Mouse (Mus musculus) bone marrow, adult 2 months (tissue): ENCODE measurements around the gene Rnase2b. TPM values are rescaled to one million over a fixed set of nuclear protein-coding genes. Genes with fewer than 3 reads are reported as not detected.

Experiments
- H3K27ac ChIP-seq: fragments of 200-500 bp; 2 replicates; pipeline ENCODE4 v1.5.1; 2012; ENCODE audit warnings: low read depth, mild to moderate bottlenecking, control low read depth, inconsistent platforms, low read length; ENCODE audit not compliant: control insufficient read depth, poor library complexity, insufficient read depth
- H3K4me1 ChIP-seq: fragments of 200-500 bp; 2 replicates; pipeline ENCODE4 v1.6.1; 2011; ENCODE audit warnings: low read length; ENCODE audit not compliant: control insufficient read depth, insufficient read depth
- H3K4me3 ChIP-seq: fragments of 200-500 bp; replicated peaks from 2 replicates; pipeline ENCODE3; 2011; ENCODE audit warnings: mild to moderate bottlenecking, low read depth, low read length, control low read depth; ENCODE audit not compliant: control insufficient read depth
- CTCF ChIP-seq: fragments of 200-500 bp; IDR thresholded peaks from 2 replicates; pipeline ENCODE4 v1.5.1; 2011; ENCODE audit warnings: low read length, control low read depth; ENCODE audit not compliant: control insufficient read depth, insufficient read depth
- POLR2A ChIP-seq: fragments of 200-500 bp; IDR thresholded peaks from 2 replicates; pipeline ENCODE4 v1.6.1; 2011; ENCODE audit warnings: low read depth, mild to moderate bottlenecking, control low read depth, low read length, borderline replicate concordance; ENCODE audit not compliant: control insufficient read depth
- WGBS: fragments of 180-500 bp; shearing (Covaris S2); methylation state at CpG from one replicate; pipeline ENCODE4 v1.1.7; 2018; 5-methylcytosine and 5-hydroxymethylcytosine counted together
- polyA plus RNA-seq: library from polyadenylated mRNA; stranded (reverse); fragments of >200 nt; gene quantifications from 2 replicates; pipeline ENCODE4 v1.2.4, GENCODE M21; 2011; ENCODE audit warnings: low replicate concordance; ENCODE audit not compliant: missing spikeins, insufficient read depth, insufficient read length

The Rnase2b gene
- polyA plus RNA-seq, 1 experiment, result not detected

DNA sequence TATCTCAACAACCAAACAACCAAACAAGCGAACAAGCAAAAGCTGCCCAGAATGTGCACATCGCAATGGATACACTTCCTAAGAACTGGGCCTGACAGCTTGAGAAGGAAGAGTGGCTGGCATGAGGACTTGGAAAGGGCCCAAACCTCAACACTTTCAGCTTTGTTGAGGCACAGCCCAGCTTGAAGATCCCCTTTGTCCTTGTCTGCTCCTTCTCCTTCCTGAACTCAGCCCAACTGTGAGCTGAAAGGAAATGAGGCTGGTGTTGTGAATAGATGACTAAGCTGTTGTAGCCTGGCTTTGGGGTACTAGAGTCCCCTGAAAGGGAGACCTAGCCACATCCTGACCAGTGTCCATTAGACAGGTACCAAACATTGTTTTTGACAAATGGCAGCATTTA is 38.0 kb downstream of the Rnase2b start:
- no peak overlapping the region for H3K4me3 ChIP-seq
- 43% methylated on average over 2 of the region's 2 CpGs for WGBS
- no peaks in the 10 kb centered on the region for H3K4me1 ChIP-seq
- H3K27ac ChIP-seq, result no peak overlapping the region
- TF ChIP-seq CTCF (no peak), POLR2A (no peak)

DNA sequence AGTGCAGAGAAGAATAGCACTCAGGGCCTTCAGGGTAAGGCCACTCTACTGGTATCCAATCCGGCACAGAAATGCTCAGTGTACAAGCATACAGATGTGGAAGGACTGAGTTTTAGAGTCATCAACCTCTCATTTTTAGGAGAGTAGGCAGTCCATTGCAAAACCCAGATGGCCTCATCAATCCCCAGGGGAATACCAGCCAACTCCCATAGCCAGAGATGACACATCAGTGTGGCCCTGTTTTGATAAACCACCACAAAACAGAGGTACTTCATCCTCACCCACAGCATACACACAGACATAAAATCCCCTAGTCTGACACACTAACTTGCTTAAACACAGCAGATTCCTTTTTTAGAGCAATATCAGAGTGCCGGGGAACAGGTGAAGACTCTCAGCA is 38.4 kb downstream of the Rnase2b start:
- no peak for TF ChIP-seq CTCF
- Histone ChIP-seq H3K4me3 (no peak overlapping the region), H3K4me1 (no peaks in the 10 kb centered on the region), H3K27ac (no peak overlapping the region)
- WGBS, result 87% methylated on average over 2 of the region's 2 CpGs

DNA sequence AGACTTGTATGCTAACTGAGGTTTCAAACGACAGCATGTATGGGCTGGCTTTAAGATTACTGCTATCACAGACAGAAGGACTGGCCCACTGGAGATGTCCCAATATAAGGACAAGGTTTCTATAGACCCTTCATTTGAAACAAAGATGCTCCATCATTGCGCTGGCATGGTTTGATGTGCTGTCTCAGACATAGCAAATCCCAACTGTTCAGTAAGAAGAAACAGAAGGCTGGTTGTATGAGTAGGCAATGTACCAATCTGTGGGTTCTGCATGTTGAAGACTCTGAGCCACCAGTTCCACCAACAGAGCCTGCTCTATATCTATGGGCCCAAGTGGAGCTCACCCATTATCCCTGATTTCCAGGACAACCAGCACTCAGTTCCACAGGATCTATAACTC is 41.1 kb downstream of the Rnase2b start, which contains the start of gene Ear14:
Gene Ear14 (plus strand): TSS at position 277 of the 400 bp plus-strand sequence.
- 83% methylated on average over 2 of the region's 2 CpGs for WGBS
- H3K27ac ChIP-seq, result no peak within 1 kb of the TSS

More for the DNA sequence above, 41.1 kb downstream of the Rnase2b start, which contains the start of gene Ear14:
- no peak for TF ChIP-seq CTCF
- no peak for TF ChIP-seq POLR2A
- Histone ChIP-seq H3K4me1 (no peaks in the 10 kb centered on the region), H3K4me3 (no peak within 1 kb of the TSS)

Other genes starting within 250 kb of the Rnase2b start
- 43.6 and 67.6 TPM in 2 replicates for gene Osgep, start 237.4 kb upstream of the Rnase2b start, polyA plus RNA-seq
- gene Apex1, start 237.3 kb upstream of the Rnase2b start, polyA plus RNA-seq, result 18.1 and 41.6 TPM in 2 replicates
- gene Pip4p1, start 231.4 kb upstream of the Rnase2b start, polyA plus RNA-seq, result 33.3 and 67.6 TPM in 2 replicates
- 112 and 145 TPM in 2 replicates for gene Pnp, start 231.2 kb upstream of the Rnase2b start, polyA plus RNA-seq
- 21.3 TPM in 1 of 2 replicates, not detected in the other for gene Gm49342, start 217.7 kb upstream of the Rnase2b start, polyA plus RNA-seq
- 70.8 and 109 TPM in 2 replicates for gene Pnp2, start 206.3 kb upstream of the Rnase2b start, polyA plus RNA-seq
- gene Rnase10, start 154.5 kb upstream of the Rnase2b start, polyA plus RNA-seq, result not detected in 2 replicates
- not detected in 2 replicates for gene Rnase9, start 120.4 kb upstream of the Rnase2b start, polyA plus RNA-seq
- gene Rnase11, start 112.1 kb upstream of the Rnase2b start, polyA plus RNA-seq, result not detected in 2 replicates
- gene Rnase12, start 104.6 kb upstream of the Rnase2b start, polyA plus RNA-seq, result 4.9 TPM in 1 of 2 replicates, not detected in the other
- gene Olfr750, start 87.8 kb upstream of the Rnase2b start, polyA plus RNA-seq, result not detected in 2 replicates
- gene Rnase4, start 71.2 kb upstream of the Rnase2b start, polyA plus RNA-seq, result 3.1 and 8.7 TPM in 2 replicates
- 4.4 and 7.2 TPM in 2 replicates for gene Ang, start 71.1 kb upstream of the Rnase2b start, polyA plus RNA-seq
- gene Eddm3b, start 47.8 kb upstream of the Rnase2b start, polyA plus RNA-seq, result not detected in 2 replicates
- 11.6 and 19.4 TPM in 2 replicates for gene Rnase6, start 38.4 kb upstream of the Rnase2b start, polyA plus RNA-seq
- gene Rnase1, start 15.5 kb upstream of the Rnase2b start, polyA plus RNA-seq, result not detected in 2 replicates
- gene Ang2, start 36.9 kb downstream of the Rnase2b start, polyA plus RNA-seq, result not detected in 2 replicates
- gene Ear14, start 41.1 kb downstream of the Rnase2b start, polyA plus RNA-seq, result not detected in 2 replicates
- 1.5 TPM in 1 of 2 replicates, not detected in the other for gene Rnase2a, start 93.9 kb downstream of the Rnase2b start, polyA plus RNA-seq
- gene Gm7247, start 199.5 kb downstream of the Rnase2b start, polyA plus RNA-seq, result not detected in 2 replicates
- not detected in 2 replicates for gene Vmn2r88, start 248.6 kb downstream of the Rnase2b start, polyA plus RNA-seq